Mouse (Mus musculus): ENCODE results near the gene Grifin. TPM values are rescaled to one million over a fixed set of nuclear protein-coding genes. Genes with fewer than 3 reads are reported as not detected.

The Grifin gene
- polyA plus RNA-seq (2014; fragmentation: Illumina TruSeq; extraction: RNeasy Lipid Tissue Mini Kit (QIAGEN cat#74804)): not detected

GRCm38 (mm10) chr5:140564896-140565295, at the start of gene Grifin:
TSS of gene Grifin (minus strand) at chr5:140565071.

GRCm38 (mm10) chr5:140607001-140607835, 42.3 kb upstream of the Grifin start, which contains the start of gene Lfng:
TSS of gene Lfng (plus strand) at chr5:140607320.

Other genes with a start within 250 kb of the Grifin start
- gene Mad1l1, start 243.5 kb downstream of the Grifin start, polyA plus RNA-seq (2014; fragmentation: Illumina TruSeq; extraction: RNeasy Lipid Tissue Mini Kit (QIAGEN cat#74804)): 0.54 TPM
- gene Nudt1, start 243.4 kb downstream of the Grifin start, polyA plus RNA-seq (2014; fragmentation: Illumina TruSeq; extraction: RNeasy Lipid Tissue Mini Kit (QIAGEN cat#74804)): 0.71 TPM
- 0.97 TPM for gene Mrm2, start 233.2 kb downstream of the Grifin start, polyA plus RNA-seq (2014; fragmentation: Illumina TruSeq; extraction: RNeasy Lipid Tissue Mini Kit (QIAGEN cat#74804))
- not detected for gene Snx8, start 175.8 kb downstream of the Grifin start, polyA plus RNA-seq (2014; fragmentation: Illumina TruSeq; extraction: RNeasy Lipid Tissue Mini Kit (QIAGEN cat#74804))
- 39.9 TPM for gene Eif3b, start 145.7 kb downstream of the Grifin start, polyA plus RNA-seq (2014; fragmentation: Illumina TruSeq; extraction: RNeasy Lipid Tissue Mini Kit (QIAGEN cat#74804))
- not detected for gene Gm4869, start 119.4 kb downstream of the Grifin start, polyA plus RNA-seq (2014; fragmentation: Illumina TruSeq; extraction: RNeasy Lipid Tissue Mini Kit (QIAGEN cat#74804))
- gene Chst12, start 59.5 kb downstream of the Grifin start, polyA plus RNA-seq (2014; fragmentation: Illumina TruSeq; extraction: RNeasy Lipid Tissue Mini Kit (QIAGEN cat#74804)): 1.2 TPM
- gene Lfng, start 42.2 kb upstream of the Grifin start, polyA plus RNA-seq (2014; fragmentation: Illumina TruSeq; extraction: RNeasy Lipid Tissue Mini Kit (QIAGEN cat#74804)): 0.83 TPM
- 1.5 TPM for gene Ttyh3, start 84.0 kb upstream of the Grifin start, polyA plus RNA-seq (2014; fragmentation: Illumina TruSeq; extraction: RNeasy Lipid Tissue Mini Kit (QIAGEN cat#74804))
- 17.2 TPM for gene Iqce, start 137.3 kb upstream of the Grifin start, polyA plus RNA-seq (2014; fragmentation: Illumina TruSeq; extraction: RNeasy Lipid Tissue Mini Kit (QIAGEN cat#74804))
- 3.0 TPM for gene Brat1, start 139.9 kb upstream of the Grifin start, polyA plus RNA-seq (2014; fragmentation: Illumina TruSeq; extraction: RNeasy Lipid Tissue Mini Kit (QIAGEN cat#74804))
- 0.17 TPM for gene Amz1, start 159.1 kb upstream of the Grifin start, polyA plus RNA-seq (2014; fragmentation: Illumina TruSeq; extraction: RNeasy Lipid Tissue Mini Kit (QIAGEN cat#74804))

All from ovary, adult 10 weeks (tissue).